Mouse (Mus musculus): ENCODE data around the gene 5031439G07Rik. TPM values are rescaled to one million over a fixed set of nuclear protein-coding genes. Genes with fewer than 3 reads are reported as not detected.
A peak's percentile ranks its signal among the peaks of the same experiment; 100 is the strongest.

Gene 5031439G07Rik
- polyA plus RNA-seq, 1 experiment from 2014 or later: 136 TPM

DNA sequence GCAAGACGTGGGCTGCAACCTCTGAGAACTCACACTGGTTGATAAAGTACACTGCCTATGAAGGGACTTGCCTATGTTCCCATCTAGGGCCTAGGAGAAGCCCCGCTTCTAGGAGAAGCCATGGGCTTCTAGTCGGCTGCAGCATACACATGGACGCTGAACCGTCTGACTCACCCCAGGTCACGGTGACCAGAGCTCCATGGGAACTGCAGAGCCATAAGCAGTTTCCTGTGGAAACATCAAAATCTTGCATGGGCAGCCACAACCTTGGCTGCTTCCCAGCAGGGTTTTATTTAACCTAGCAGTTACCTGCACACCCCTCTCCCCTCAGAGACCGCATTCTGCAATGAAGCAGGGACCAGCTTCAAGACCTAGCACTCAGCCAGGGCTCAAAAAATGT lies 4.6 kb downstream of the 5031439G07Rik start:
- Histone ChIP-seq H3K27ac (peak overlapping the region; percentile 79), H3K36me3 (ENCODE audit: inconsistent target) (no peaks in the 10 kb centered on the region), H3K79me2 (ENCODE audit: inconsistent target) (peaks cover 87% of the 10 kb centered on the region), H3K4me3 (ENCODE audit: inconsistent target) (no peak overlapping the region)
- WGBS (ENCODE audit: missing documents): 23% methylated on average over 7 of the region's 7 CpGs

DNA sequence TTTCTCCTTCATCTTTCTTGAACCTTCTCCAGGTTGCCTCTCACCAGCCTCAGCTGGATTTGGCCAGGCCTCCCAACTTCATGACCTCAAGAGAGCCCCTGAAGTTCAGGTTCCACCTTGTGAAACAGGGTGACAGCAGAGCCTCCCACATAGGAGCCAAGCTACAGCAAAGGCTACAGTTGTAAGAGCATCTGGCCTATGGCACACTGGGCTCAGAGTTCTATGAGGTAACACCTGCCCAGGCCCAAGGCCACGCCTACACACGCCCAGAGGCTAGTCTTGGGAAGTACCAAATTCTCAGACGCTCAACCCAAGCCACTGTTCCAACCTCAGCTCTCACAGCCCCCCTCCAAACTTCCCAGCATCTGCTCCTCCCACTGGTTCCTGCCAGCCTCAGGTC lies 5.5 kb downstream of the 5031439G07Rik start:
- peaks cover 95% of the 10 kb centered on the region for H3K79me2 ChIP-seq (ENCODE audit: inconsistent target)
- H3K4me3 ChIP-seq (ENCODE audit: inconsistent target): no peak overlapping the region
- H3K36me3 ChIP-seq (ENCODE audit: inconsistent target): no peaks in the 10 kb centered on the region
- whole genome bisulfite sequencing (ENCODE audit: missing documents): 31% methylated on average over 3 of the region's 3 CpGs
- H3K27ac ChIP-seq: peak overlapping the region; percentile 79

DNA sequence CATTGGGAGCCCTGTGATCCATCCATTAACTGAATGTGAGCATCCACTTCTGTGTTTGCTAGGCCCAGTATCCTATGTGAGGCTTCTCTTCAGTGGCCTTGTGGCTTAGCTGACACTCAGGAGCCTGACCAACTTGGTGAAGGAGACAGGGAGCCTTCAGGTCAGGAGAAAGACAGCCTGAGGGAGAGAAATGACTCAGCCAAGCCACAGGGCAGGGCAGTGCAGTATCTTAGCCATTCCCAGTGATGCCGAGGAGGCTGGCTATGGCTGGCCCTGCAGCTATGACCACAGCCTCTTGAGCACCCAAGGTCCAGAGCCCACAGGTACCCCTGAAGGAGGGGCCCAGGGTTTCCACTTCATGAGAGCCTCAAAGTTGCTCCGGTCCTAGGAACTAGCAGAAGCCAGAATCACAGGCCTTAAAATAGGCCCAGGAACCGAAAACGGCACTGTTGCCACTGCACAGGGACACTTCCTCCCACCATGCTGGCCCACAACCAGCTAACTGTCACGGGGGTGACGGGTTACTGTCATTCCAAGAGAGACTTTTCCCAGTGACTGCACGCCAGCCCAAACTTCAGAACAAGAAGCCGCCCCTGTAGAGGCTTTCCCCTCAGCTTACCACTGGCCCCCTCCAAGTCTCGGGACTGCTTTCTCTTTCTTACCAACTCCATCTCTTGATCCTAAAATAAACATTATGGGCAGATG lies 6.6 kb downstream of the 5031439G07Rik start:
- no peak overlapping the region for H3K4me3 ChIP-seq (ENCODE audit: inconsistent target)
- peak overlapping the region; percentile 79 for H3K27ac ChIP-seq
- 1% methylated on average over 9 of the region's 9 CpGs for WGBS (ENCODE audit: missing documents)

DNA sequence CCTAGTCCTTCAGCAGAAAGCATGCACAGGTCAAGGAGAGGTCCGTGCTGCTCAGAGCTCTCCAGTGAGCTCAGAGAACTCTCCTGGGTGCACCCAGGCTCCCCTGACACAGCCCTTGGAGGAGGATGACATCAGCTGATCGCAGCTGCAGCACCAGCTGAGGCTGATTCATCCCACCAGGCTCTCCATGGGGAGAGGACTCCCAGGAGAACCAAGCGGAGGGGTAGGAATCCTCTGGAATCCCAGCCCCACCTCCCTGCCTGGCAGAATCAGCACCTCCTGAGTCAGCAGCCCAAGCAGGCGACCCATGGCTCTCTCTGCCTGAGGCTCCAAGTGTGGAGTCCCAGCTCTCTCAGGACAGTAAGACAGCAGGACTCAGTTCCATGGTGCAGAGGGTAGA lies 12.6 kb downstream of the 5031439G07Rik start:
- Histone ChIP-seq H3K27ac (peak overlapping the region; percentile 68), H3K79me2 (ENCODE audit: inconsistent target) (peaks cover 96% of the 10 kb centered on the region), H3K4me3 (ENCODE audit: inconsistent target) (no peak overlapping the region), H3K36me3 (ENCODE audit: inconsistent target) (peaks cover 17% of the 10 kb centered on the region; the same call in 1 of the 2 replicates)
- WGBS (ENCODE audit: missing documents): 54% methylated on average over 4 of the region's 4 CpGs

More for the DNA sequence above, 6.6 kb downstream of the 5031439G07Rik start:
- H3K36me3 ChIP-seq (ENCODE audit: inconsistent target): no peaks in the 10 kb centered on the region
- H3K79me2 ChIP-seq (ENCODE audit: inconsistent target): peaks cover 100% of the 10 kb centered on the region

DNA sequence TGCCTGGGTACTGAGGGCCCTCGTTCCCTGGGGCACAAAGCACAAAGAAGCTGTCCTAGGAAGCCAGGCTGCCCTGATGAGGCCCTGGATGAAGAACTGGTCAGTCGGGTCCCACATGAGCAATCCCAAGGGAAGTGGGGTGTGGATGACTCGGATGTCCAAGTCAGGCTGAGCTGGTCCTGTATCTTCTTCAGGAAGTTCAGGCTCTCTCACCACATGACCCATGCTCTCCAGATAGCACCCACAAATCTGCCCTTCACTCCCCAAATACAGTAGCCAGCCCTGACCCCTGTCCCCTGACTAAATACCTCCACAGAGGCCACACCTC lies 14.8 kb downstream of the 5031439G07Rik start:
- no peak overlapping the region for H3K4me3 ChIP-seq (ENCODE audit: inconsistent target)
- peaks cover 17% of the 10 kb centered on the region; the same call in 1 of the 2 replicates for H3K36me3 ChIP-seq (ENCODE audit: inconsistent target)
- peaks cover 96% of the 10 kb centered on the region for H3K79me2 ChIP-seq (ENCODE audit: inconsistent target)
- peak overlapping the region; percentile 12; the same call in 1 of the 2 replicates for H3K27ac ChIP-seq
- 83% methylated on average over 3 of the region's 3 CpGs for WGBS (ENCODE audit: missing documents)

DNA sequence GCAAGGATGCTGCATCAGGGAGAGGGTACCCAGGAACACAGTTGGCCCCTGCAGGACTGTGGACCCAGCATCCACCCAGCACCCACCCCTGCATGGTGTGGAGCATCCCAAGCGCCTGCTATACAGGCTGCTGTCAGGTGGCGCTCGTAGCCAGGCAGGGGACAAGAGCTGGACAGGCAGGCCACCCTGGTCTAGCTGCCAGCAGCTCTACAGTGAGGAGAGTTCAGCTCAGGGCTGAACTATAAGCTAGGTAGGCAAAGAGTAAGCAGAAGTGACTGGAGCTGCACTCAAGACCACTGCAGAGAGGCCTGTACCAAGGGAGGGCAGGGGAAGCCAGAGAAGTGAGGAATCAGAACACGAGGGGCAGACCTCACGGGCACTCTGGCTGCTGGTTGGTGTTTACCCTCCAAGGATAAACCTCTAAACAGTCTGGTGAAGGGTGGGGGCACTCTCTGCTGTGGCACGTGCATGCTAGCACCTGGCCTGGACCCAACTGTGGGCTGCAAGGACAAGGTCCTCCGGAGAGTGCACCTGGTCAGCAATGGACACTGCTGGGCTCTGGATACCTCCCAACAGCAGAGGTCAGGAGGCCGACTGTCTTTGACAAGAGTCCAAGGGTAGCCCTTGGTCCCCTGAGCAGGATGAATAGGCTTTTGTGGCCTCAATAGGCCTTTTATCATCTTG lies 15.3 kb downstream of the 5031439G07Rik start:
- peaks cover 96% of the 10 kb centered on the region for H3K79me2 ChIP-seq (ENCODE audit: inconsistent target)
- 0 out of 2 replicates have a peak overlapping the region, but pooled peaks have one; percentile 12 for H3K27ac ChIP-seq
- peaks cover 17% of the 10 kb centered on the region; the same call in 1 of the 2 replicates for H3K36me3 ChIP-seq (ENCODE audit: inconsistent target)
- 93% methylated on average over 8 of the region's 8 CpGs for WGBS (ENCODE audit: missing documents)
- no peak overlapping the region for H3K4me3 ChIP-seq (ENCODE audit: inconsistent target)

DNA sequence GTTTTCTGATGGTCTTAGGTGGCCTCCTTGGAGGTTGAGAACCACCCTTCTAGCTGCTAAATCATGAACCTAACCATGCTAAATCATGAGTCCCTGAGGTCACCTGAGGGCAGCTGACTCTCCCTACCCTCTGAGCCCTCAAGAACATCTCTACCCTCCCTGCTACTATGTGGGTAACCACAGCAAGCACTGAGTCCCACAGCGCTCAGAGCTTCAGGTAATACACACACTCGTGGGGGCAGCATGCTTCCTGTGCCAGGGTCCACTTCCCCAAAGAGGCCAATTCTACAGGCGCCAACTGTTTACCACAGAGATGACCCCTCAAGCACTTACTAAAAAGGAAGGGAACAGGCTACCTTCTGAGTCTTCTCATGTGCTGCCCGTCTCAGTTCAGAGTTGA lies 19.8 kb downstream of the 5031439G07Rik start:
- Histone ChIP-seq H3K79me2 (ENCODE audit: inconsistent target) (peaks cover 96% of the 10 kb centered on the region), H3K4me3 (ENCODE audit: inconsistent target) (no peak overlapping the region), H3K27ac (0 out of 2 replicates have a peak overlapping the region, but pooled peaks have one; percentile 28), H3K36me3 (ENCODE audit: inconsistent target) (peaks cover 17% of the 10 kb centered on the region; the same call in 1 of the 2 replicates)
- 9% methylated on average over 4 of the region's 4 CpGs for WGBS (ENCODE audit: missing documents)

DNA sequence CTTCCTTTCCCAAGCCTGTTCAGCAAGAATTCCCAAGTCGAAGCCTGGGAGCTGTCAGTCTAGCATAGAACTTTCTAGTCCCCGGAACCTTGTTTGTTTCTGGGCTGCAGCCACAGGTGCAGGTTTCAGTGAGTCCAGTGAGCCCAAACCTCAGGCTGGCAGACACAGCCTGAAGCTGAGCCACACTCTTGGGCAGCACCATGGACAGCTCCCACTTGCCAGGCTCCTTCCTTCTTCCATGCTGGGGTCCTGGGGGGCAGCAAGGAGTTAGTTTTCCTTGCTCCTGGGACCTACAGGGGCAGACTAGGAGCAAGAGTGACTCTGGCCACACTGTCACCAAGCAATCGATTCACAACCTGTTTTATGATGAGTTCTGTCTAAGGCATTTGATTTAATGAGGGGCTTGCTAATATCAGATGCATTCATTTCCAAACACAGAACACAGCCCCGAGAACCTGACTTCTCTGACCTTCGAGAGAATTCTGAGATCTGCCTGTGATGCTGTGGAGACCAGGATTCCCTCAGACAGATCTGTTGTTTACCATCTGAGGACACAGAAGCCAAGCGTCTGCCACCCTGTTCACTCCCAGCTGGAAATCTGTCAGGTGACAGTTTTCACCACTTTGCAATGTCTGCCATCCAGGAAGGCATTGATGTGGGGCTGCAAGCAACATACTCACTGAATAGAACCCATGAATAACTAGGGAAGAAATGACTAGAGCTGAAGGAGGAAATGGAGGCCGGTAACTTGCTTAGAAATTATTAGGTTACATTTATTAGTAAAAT lies 22.6 kb downstream of the 5031439G07Rik start:
- Histone ChIP-seq H3K4me3 (ENCODE audit: inconsistent target) (no peak overlapping the region), H3K27ac (no peak overlapping the region), H3K36me3 (ENCODE audit: inconsistent target) (no peaks in the 10 kb centered on the region), H3K79me2 (ENCODE audit: inconsistent target) (peaks cover 100% of the 10 kb centered on the region)
- WGBS (ENCODE audit: missing documents): 71% methylated on average over 6 of the region's 7 CpGs

DNA sequence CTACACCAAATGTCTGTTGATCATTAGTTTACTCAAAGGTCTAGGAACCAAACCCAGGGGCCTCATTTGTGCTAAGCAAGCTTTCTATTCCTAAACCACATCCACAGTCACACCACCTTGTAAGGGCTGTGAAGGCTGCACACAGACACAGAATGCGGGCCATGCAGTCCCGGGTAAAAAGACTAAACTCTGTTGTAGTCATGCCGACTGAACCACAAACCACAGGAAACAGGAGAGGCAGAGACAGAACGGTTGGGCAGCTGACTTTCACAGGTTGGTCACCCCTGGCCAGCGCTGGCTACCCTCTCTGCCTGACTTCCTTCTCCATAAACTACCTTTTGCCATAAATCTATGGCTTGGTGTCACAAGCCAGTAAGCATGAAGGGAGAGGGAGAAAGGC lies 23.6 kb downstream of the 5031439G07Rik start:
- H3K27ac ChIP-seq: no peak overlapping the region
- H3K4me3 ChIP-seq (ENCODE audit: inconsistent target): no peak overlapping the region
- H3K36me3 ChIP-seq (ENCODE audit: inconsistent target): no peaks in the 10 kb centered on the region
- WGBS (ENCODE audit: missing documents): 13% methylated on average over 5 of the region's 5 CpGs
- H3K79me2 ChIP-seq (ENCODE audit: inconsistent target): peaks cover 100% of the 10 kb centered on the region

DNA sequence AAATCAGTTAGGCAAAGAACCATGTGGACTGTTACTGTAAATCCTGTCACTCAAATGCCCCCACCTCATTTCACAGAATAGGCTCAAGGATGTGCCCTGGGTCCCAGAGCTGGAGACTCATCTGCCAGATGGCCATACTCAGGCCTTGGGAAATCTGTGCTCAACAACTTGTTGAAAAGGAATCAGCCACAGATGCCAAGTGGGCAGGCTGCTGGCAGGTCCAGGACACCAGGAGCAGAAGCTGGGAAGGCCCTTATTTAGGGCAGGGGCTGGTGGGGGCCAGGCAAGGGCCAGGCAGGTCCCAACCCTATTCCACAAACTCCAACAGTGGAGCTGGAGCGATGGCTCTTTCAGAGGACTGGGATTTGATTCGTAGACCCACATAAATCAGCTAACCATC lies 25.8 kb downstream of the 5031439G07Rik start:
- H3K27ac ChIP-seq: no peak overlapping the region
- WGBS (ENCODE audit: missing documents): 95% methylated on average over 2 of the region's 2 CpGs
- H3K36me3 ChIP-seq (ENCODE audit: inconsistent target): peaks cover 22% of the 10 kb centered on the region
- H3K4me3 ChIP-seq (ENCODE audit: inconsistent target): no peak overlapping the region
- peaks cover 100% of the 10 kb centered on the region for H3K79me2 ChIP-seq (ENCODE audit: inconsistent target)

DNA sequence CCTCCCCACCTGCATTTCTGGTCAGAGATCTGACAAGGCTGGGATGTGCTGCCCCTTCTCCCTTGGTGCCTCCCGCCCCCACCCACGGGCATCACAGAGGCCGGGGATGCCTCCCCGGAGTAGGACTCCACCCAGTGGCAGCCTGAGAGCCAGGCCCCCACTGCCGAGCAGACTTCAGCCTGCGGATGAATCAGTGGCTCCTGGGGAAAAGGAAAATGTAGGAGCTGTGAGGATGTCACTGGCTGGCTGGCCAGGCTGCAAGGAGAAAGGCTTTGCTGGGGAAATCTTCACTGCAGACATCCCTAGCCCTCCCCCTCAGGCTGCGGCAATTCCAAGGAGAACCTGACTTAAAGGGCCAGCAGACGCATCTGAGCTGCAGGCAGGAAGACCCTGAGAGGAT lies 27.7 kb downstream of the 5031439G07Rik start:
- WGBS (ENCODE audit: missing documents): 78% methylated on average over 8 of the region's 8 CpGs

DNA sequence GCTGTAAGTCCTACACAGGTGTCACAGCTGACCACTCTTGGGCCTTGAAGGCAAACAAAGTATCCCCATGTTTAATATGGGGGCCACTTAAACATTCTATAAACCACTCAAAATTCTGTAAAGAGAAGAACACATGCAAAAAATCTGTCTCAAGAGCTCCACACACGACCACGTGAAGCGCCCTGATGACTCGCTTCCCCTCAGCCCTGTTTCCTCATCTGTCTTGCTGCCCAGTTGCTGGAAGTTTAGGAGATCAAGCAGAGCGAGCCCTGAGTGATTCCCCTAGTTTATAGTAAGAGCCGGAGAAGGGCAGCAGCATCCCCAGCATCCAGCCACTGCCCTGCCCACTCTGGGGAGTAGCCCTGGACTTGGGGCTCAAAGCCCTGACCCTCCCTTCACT lies 28.5 kb downstream of the 5031439G07Rik start:
- 50% methylated on average over 6 of the region's 6 CpGs for WGBS (ENCODE audit: missing documents)
- peaks cover 47% of the 10 kb centered on the region for H3K36me3 ChIP-seq (ENCODE audit: inconsistent target)
- H3K79me2 ChIP-seq (ENCODE audit: inconsistent target): peaks cover 100% of the 10 kb centered on the region
- peak overlapping the region; percentile 55 for H3K27ac ChIP-seq
- no peak overlapping the region for H3K4me3 ChIP-seq (ENCODE audit: inconsistent target)

More for the DNA sequence above, 27.7 kb downstream of the 5031439G07Rik start:
- H3K27ac ChIP-seq: peak overlapping the region; percentile 55; the same call in 1 of the 2 replicates
- peaks cover 39% of the 10 kb centered on the region for H3K36me3 ChIP-seq (ENCODE audit: inconsistent target)
- peaks cover 100% of the 10 kb centered on the region for H3K79me2 ChIP-seq (ENCODE audit: inconsistent target)
- no peak overlapping the region for H3K4me3 ChIP-seq (ENCODE audit: inconsistent target)

DNA sequence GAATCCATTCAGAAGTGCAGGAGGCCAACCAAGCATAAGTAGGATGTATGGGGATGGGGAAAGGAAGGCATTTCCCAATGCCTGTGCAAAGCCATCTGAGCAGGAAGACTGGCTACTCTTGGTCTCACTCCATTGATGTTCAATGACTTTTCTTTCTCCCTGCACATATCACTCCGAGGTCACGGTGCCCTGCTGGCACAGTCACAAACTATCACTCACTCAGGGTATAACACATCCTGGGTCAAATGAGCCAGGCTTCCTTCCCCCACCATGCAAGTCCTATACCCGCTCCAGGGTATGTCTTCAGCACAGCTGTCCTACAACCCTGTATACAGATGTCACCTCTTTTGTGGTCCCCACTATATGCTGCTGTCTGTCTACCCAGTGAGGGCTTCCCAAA lies 30.0 kb downstream of the 5031439G07Rik start:
- Histone ChIP-seq H3K4me3 (ENCODE audit: inconsistent target) (no peak overlapping the region), H3K79me2 (ENCODE audit: inconsistent target) (peaks cover 98% of the 10 kb centered on the region), H3K36me3 (ENCODE audit: inconsistent target) (peaks cover 62% of the 10 kb centered on the region), H3K27ac (no peak overlapping the region)
- 94% methylated on average over 3 of the region's 3 CpGs for WGBS (ENCODE audit: missing documents)

DNA sequence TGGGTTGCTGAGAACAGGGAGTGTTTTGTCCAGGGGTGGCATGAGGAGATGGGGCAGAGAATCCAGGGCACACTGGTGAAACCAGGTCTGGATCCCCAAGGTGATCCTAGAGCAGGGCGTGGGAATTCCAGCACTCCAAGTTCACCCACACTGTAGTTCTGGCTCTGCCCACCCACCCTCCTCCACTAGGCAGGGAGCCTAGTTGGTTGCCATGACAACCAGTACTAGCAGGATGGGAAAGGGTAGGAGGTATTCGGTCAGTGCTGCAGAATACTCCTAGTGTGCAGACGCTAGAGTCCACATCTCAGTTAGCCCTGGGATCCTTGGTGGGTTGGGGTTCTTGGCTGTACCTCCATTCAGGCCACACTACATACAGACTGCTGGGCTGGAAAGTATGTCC lies 30.5 kb downstream of the 5031439G07Rik start:
- peaks cover 67% of the 10 kb centered on the region for H3K36me3 ChIP-seq (ENCODE audit: inconsistent target)
- no peak overlapping the region for H3K27ac ChIP-seq
- 97% methylated on average over 3 of the region's 3 CpGs for WGBS (ENCODE audit: missing documents)
- no peak overlapping the region for H3K4me3 ChIP-seq (ENCODE audit: inconsistent target)
- peaks cover 98% of the 10 kb centered on the region for H3K79me2 ChIP-seq (ENCODE audit: inconsistent target)

Measured in macrophage (primary cell).